Mouse (Mus musculus) heart, postnatal 0 days (tissue): ENCODE results near the gene Ppp1r32.

Experiments used
- CTCF ChIP-seq: IDR thresholded peaks from 2 replicates; pipeline ENCODE4 v1.5.1; 2016; ENCODE audit warnings: antibody characterized with exemption, control low read depth, low read depth
- EP300 ChIP-seq: IDR thresholded peaks from 2 replicates; pipeline ENCODE4 v1.6.1; 2016; ENCODE audit warnings: antibody characterized with exemption, low read depth

- TF ChIP-seq CTCF (no peak), EP300 (peak; percentile 70; the same call in 1 of the 2 replicates)
Observed at GRCm38 (mm10) chr19:10469171-10469658, 13.5 kb downstream of the Ppp1r32 start.
